Mouse (Mus musculus) B cell, adult 2 months (primary cell): ENCODE data around the gene Gm21773.
"Not testable (repeated sequence)": the region's sequence is repeated elsewhere in the genome, so short reads cannot be mapped to it uniquely, and the experiment has no call there.

Experiments used
- DNase-seq, 2 experiments: peaks; one replicate each; pipeline ENCODE4 v3.0.0; 2022

The Gm21773 gene

DNA sequence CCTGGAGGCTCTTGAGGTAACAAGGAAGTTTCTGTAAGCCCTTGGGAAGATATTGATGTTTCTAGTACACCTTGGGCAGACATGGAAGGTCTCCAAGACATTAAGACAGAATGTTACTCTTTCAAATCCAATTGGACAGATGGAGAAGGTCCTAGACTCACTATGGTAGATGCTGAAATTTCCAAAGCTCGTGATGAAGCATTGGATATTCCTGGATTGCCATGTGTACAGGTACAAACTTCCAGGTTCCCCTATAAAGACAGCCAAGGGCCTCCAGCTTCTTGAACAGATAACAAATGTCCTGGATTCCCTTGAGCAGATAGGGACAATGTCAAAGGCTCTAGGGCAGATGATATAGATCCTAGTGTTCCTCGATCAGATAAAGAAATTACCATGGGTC is at the start of gene Gm21773:
Gm21773 (minus strand) TSS at position 101 of the 400 bp plus-strand sequence.
- not testable (repeated sequence) for DNase-seq
